Mouse (Mus musculus): ENCODE measurements around the gene Ntf5.
A peak's percentile ranks its signal among the peaks of the same experiment; 100 is the strongest.

The Ntf5 gene

GRCm38 (mm10) chr7:45403532-45404261 lies 9.8 kb upstream of the Ntf5 start:
- peak; percentile 87 to 92 for DNase-seq

GRCm38 (mm10) chr7:45405091-45406075 lies 8.1 kb upstream of the Ntf5 start, which contains the start of gene Kcna7:
Gene Kcna7 (plus strand): TSS chr7:45405653.
- DNase-seq: peak; percentile 69 to 87

GRCm38 (mm10) chr7:45406157-45407156 lies 7.0 kb upstream of the Ntf5 start:
- peak; percentile 45 to 75 for DNase-seq

DNA sequence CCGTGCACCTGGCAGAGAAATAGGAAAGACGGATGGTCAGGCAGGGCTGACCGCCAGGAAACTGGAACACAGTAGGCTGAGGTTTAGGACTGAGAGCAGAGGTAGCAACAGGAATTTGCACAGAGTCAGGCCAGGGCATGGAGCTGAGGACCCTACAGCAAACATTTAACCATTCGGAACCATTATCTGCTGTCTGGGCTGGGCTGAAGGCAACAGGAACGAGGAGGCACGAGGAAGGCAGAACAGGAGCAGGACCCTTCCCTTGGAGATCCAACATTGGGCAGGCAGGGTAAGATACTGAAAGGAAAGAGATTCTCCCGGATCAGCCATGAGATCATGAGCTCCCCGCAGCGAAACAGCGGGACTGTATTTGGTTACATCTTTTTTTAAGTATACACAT lies 5.7 kb upstream of the Ntf5 start:
- no peak for DNase-seq

DNA sequence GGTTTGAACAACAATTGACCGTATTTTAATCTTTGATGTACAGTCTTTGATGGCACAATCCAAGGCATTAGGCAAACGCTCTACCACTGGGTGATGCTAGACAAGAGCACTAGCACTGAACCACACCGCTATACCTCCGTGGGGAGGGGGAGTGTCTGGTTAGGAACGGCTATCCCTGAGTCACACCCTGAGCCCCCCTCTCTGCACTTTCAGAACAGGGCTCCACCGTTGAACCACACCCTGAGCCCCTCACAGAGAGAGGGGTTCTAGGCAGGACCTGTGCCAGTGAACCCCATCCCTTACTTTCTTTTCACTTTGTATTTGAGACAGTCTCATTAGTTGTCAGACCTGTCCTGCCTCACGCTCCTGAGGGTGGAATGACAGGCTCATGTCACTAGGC lies 5.1 kb upstream of the Ntf5 start:
- DNase-seq: no peak

GRCm38 (mm10) chr7:45408949-45409348 lies 4.5 kb upstream of the Ntf5 start:
- no peak for DNase-seq

DNA sequence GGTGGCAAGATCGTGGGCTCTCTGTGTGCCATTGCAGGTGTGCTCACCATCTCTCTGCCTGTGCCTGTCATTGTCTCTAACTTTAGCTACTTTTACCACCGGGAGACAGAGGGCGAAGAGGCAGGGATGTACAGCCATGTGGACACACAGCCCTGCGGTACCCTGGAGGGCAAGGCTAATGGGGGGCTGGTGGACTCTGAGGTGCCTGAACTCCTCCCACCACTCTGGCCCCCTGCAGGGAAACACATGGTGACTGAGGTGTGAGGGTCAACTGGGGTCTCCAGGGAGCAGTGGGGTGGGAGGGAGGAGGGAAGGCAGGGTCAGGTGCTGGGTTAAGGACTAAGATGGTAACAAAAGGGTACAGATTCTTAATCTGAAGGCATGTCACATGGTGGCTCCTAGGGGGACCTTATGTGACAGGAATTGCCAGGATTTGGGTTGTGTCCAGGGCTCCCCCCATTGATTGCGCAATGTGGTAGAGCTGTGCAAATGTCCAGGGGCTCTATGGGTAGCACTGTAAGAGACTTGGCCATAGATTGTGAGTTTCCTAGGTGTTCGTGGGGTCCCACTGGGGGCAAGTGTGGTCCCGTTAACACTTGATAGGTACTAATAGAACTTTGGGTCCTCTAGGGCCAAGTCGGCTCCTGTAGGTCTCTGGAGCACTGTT lies 3.9 kb upstream of the Ntf5 start:
- no peak for DNase-seq

DNA sequence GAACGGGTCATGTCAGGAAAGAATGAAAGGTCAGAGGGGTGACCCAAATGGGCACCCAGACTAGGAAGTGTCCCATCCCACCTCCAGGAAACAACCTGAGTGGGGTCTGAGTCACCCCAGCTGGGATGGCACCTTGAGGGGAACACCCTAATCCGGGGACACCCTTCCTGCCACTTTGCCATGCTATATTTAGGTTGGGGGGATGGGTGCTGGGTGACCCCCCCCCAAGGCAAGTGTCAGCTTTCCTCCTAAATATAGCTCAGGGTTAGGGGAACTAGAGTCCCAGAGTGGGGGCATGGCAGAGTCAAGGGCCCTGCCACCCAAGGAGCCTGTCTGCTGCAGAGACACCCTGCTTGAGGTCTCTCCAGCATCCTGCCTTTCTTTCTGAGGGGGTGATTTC lies 1.1 kb upstream of the Ntf5 start:
- no peak for DNase-seq

DNA sequence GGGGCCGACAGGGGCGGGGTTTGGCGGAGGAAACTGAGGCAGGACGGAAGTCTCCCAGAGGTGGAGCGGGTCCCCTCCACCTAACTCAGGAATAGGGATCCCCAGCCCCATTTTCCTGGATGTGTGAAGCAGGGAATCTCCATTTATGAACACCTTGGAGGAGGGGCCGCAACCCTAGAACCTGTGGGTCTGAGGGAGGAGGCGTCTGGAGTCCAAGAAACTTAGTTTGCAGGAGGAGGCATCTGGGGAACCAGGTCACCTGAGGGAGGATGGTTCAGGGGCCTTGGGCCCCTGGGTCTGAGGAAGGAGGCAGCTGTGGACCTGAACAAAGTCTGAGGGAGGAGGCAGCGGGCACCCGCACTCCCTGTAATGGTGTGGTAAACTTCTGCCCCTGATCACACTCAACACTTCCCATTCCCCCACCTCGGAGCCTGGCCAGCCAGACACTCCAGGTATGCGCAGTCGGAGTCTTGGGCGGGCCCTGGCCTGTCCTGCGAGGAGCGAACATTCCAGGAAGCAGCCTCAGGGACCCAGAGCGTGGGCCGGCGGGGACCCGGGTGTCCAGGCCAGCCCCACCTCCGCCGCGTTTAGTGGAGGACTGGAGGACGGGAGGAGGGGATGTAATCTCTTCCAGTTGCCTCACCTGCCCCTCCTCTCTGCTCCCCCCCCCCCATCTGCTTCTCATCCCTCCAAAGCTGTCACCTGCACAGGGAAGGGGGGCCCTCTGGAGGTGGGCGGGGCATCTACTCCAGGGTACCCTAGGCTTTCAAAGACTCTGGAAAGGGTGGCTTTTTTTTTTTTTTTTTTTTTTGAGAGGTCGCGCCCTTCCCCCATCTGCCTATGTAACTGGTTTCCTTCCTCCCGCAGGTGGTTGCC lies 607 bp downstream of the Ntf5 start:
- DNase-seq: peak in 1 of 2 experiments; percentile 27

GRCm38 (mm10) chr7:45414740-45415224 lies 1.3 kb downstream of the Ntf5 start:
- DNase-seq: no peak

DNA sequence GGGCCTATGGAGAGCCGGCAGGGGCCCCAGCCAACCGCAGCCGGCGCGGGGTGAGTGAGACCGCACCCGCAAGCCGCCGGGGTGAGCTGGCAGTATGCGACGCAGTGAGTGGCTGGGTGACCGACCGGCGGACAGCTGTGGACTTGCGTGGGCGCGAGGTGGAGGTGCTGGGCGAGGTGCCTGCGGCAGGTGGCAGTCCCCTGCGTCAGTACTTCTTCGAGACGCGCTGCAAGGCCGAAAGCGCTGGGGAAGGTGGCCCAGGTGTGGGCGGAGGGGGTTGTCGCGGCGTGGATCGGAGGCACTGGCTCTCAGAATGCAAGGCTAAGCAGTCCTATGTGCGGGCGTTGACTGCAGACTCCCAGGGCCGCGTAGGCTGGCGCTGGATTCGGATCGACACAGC lies 2.1 kb downstream of the Ntf5 start:
- DNase-seq: no peak

GRCm38 (mm10) chr7:45417962-45418492 lies 4.5 kb downstream of the Ntf5 start:
- no peak for DNase-seq

GRCm38 (mm10) chr7:45419859-45420614 lies 6.5 kb downstream of the Ntf5 start:
- no peak for DNase-seq

DNA sequence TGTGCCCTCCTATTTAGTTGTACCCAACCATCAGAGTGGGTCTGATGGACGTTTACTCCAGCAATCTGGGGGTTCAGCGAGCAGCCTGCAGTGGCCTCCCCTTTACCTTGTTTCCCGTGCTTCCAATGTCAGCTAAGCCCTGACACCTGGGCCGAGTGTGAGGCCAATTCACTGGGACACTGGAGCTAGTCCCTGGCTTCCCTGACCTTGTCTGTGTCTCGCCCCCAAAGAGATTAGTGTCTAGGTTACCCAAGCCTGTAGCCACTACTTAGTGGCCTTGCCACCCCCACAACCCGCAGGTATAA lies 7.1 kb downstream of the Ntf5 start, which contains the start of gene Lhb:
TSS of gene Lhb (plus strand) at position 206 of the 305 bp plus-strand sequence.
- no peak for DNase-seq

DNA sequence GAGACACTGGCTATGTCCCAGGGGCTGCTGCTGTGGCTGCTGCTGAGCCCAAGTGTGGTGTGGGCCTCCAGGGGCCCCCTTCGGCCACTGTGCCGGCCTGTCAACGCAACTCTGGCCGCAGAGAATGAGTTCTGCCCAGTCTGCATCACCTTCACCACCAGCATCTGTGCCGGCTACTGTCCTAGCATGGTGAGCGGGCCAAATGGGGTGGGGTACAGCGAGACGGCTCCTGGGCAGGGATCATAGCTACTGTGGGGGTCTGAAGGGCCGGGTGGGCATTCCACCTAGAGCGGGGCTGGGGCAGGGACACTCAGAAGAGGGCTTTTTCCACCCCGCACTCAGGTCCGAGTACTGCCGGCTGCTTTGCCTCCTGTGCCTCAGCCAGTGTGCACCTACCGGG lies 7.7 kb downstream of the Ntf5 start:
- DNase-seq: no peak

- no peak for DNase-seq
Observed at GRCm38 (mm10) chr7:45426556-45426955, 13.1 kb downstream of the Ntf5 start.

DNA sequence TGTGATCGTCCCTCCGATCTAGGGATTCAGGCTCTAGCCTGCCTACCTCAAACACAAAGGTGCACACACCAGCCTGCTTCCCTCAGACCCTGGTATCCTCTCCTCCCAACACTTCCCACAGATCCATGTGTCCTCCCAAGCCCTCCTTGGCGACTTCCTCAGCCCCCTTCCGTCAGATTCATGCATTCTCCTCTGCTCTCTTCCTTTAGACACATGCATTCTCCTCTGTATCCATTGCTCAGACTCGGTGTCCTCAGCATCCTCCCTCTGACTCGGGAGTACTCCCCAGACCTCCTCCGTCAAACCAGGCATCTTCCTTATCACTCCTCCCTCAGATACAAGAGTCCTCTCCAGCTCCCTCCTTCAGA lies 20.3 kb downstream of the Ntf5 start:
- DNase-seq: no peak

- peak; percentile 100 for DNase-seq
Observed at GRCm38 (mm10) chr7:45434203-45435015, 20.9 kb downstream of the Ntf5 start, which contains the start of gene Gys1. Gene Gys1 (plus strand): TSS chr7:45434844.

DNA sequence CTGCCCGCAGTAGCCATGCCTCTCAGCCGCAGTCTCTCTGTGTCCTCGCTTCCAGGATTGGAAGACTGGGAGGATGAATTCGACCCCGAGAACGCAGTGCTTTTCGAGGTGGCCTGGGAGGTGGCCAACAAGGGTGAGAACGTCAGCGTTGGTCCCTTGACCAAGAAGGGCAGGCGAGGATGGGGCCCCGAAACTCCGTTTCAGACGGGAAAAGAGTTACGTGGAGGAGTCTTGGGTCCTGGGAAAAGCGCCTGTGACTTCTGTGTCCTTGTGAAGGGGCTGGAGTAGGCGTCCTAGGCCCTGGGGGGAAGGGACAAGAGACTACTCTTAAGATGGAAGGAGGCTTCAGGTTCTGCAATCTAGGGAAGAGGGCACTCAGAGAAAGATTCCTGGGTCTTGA lies 21.5 kb downstream of the Ntf5 start:
- peak; percentile 49 for DNase-seq

Data from kidney, postnatal 36 days (tissue).